Mouse (Mus musculus) spleen, embryonic (tissue): ENCODE results near the gene Tmem145.

Source experiments
- CTCF ChIA-PET: fragments of 350-600 bp; sonication (Branson Sonifier 250); formaldehyde crosslinking; loops from one replicate; lab custom pipeline; 2022; lab: Charles Lee

The Tmem145 gene

DNA sequence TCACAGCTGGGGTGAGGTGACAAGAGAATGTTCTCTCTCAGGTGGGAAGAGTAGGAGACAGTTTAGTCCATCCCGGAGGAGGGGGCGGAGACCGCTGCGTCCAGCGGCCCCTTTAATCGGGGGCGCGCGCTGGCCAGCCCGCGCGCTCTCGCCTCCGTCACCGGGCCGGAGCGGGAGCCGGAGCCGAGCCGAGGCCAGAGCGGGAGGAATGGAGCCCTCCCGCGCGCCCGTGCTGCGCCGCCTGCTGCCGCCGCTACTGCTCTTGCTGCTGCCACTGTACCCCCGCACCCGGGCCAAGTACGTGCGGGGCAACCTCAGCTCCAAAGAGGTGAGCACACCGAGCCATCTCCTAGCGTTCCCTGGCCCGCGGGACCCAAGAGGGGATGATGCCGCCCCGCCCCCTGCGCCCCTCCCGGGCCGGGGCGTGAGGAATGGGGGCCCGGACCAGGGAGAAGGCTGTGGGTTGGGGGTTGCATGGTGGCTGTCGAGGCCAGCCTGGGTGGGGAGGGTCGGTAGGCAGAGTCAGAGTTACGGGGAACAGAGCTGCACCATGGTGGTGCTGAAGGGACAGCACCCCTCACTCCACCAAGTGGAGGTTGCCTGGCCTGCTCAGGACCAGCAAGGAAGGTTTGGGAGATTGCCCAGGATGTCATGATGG lies at the start of gene Tmem145:
TSS of gene Tmem145 (plus strand) at position 151 of the 658 bp plus-strand sequence.
- CTCF ChIA-PET = interaction anchor here (0.6 kb wide), 1 partner anchor 40 kb away, joined by 5 read pairs; no protein-coding TSS in a partner anchor

DNA sequence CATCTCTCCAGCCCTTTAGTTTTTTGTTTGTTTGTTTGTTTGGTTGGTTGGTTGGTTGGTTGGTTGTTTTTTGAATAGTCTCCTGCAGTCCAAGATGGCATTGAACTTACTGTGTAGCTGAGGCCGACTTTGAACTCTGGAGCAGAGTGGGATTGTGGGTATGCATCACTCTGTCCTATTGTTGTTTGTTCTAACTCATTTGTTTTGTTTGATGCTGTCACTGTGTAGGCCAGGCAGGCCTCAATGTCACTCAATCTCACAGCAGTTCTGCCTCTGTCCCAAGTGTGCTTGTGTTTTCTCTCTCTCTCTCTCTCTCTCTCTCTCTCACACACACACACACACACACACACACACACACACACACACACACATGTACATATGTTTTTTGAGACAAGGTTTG lies 44.0 kb upstream of the Tmem145 start:
- CTCF ChIA-PET = interaction anchor here (0.7 kb wide), 1 partner anchor 85 kb away, joined by 4 read pairs; no protein-coding TSS in a partner anchor

DNA sequence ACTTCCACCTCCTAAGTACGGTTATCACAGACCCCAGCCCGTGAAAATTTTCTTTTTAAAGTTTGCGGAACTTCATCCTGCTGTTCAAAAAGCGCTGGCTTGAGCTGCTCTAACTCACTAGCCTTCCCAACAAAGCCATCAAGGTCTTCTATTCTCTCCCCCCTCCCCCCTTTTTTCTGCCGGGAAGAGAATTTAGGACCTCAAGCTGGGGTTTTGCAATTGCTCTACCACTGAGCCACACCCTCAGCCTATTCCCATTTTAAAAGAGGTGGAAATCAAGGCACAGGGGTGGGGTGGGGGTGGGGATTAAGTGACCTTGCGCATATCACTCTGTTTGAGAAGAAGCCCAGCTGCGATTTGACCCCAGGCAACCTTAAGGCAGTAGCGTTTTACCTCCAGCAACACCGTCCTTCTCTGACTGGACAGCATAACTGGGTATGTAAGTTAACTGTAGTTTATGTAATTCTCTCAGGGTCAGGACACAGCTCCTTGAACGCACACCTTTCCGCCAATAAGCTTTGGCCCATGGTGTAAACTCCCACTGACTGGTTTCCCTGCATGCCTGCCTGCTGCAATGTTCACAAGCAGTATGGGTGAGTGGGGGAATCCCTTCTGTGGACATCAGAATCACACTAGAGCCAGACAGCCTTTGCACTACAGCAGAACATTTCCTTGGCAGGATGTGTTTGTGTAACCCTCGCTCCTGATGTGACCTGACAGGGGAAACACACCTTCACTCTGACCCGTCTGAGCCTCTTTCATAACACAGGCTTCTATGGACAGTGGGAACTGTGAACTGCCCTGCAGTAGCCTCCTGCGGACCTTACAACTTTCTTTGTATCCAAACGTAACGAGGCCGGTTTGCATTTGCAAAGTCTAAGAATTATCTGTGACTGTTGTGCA lies 41.7 kb upstream of the Tmem145 start:
- CTCF ChIA-PET = interaction anchor here (0.6 to 0.7 kb wide), 2 partner anchors 139 to 388 kb away, joined by 4 read pairs; no protein-coding TSS in a partner anchor

DNA sequence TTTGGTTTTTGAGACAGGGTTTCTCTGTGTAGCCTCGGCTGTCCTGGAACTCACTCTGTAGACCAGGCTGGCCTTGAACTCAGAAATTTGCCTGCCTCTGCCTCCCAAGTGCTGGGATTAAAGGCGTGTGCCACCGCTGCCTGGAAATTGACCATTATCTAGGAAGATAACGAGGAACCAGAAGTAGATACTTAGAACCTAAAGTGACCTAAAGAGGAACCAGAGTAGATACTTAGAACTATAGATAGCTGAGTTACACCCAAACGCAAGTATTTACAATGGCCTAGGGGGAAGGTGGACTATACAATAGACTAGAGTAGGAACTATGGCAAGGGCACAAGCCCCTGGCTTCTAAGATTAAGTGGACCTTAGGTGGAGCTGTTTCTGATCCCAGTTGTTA lies 40.2 kb upstream of the Tmem145 start:
- CTCF ChIA-PET = interaction anchor here (0.6 kb wide), 1 partner anchor 24 kb away, joined by 3 read pairs; no protein-coding TSS in a partner anchor

DNA sequence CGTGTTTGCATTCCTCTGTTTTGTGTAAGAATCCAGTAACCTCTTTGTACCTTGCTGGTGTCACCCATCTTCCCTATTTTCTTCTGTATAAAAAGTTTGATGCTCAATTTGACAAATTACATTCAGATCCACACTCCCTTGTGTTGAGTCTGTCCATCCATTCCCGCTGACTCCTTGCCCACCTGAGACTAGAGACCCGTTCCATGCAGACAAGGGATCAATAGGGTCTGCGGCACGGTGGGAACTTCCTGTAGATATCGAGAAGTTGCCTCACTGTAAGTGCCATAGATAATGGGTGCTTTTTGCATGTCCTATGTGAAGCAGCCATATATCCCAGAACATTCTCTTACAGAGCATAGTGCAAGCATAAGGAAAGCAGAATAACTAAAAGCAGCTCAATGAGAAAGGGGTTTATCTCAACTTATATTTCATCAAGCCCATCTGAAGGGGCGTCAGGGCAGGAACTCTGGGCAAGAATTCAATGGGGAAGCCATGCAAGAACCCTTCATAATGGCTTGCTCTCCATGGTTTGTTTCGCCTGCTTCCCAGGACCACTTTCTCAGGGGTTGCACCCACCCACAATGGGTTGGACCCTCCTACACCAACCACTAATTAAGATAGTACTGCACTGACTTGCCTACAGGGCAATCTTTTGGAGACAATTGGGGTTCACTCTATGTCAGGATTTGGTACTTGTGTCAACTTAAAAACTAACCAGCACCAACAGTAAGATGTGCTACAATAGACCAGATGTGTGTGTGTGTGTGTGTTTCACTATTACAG lies 39.5 kb upstream of the Tmem145 start:
- CTCF ChIA-PET = no interaction called here

DNA sequence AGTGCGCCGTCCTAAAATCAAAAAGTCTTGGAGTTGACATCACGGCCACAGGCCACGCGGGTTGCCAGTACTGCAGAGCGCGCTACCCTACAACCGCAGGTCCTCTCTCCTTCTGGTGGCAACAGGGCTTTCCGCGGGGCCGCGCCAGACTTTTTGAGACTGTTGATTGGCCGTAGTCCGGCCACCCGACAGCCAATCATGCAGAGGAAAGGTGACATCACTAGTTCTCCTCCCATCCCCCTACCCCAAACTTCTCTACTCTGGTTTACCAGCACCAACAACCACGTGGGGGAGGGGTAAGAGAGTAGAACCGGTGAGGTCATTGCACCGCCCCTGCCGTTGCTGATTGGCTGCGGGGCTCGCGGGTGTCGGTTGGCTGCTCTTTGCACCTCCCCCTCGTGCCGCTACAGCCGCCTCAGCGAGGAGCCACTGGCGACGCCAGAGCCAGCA lies 38.6 kb upstream of the Tmem145 start, which contains the start of gene Cic:
TSS of gene Cic (plus strand) at position 404 of the 450 bp plus-strand sequence.
- CTCF ChIA-PET = no interaction called here

DNA sequence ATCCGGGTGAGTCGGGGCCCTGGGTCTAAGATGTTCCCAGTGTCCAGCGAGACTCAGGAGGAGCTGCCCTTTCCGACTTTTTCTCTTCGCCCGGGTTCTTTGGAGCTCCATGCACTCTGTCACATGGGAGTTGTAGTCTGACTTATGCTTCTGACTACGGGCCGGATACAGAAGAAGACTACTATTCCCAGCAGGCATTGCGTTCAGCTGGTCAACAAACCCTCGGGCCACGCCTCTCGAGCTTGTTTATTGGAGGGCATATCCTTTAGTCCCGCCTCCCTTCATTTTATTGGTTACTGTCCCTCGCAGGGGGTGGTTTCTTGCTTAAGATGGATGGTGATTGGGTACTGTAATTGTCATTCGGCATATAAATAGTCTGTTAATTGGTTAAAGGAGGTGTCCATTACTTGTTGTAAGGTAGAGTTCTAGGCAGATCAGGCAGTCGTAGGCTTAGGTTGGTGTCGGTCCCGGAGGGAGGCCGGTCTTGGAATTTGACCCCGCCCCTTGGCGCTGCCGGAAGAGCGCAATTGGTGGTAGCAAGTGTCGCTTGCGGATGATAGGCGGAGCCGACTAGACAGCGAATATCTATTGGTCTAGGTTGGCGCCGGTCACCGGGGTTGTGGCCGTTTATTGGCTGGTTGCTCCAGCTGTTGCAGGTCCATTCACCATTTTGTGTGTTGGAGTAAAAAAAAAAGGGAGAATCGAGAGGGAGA lies 38.0 kb upstream of the Tmem145 start:
- CTCF ChIA-PET = interaction anchor here (0.6 kb wide), 2 partner anchors 24 to 31 kb away, joined by 3 to 4 read pairs; no protein-coding TSS in a partner anchor

DNA sequence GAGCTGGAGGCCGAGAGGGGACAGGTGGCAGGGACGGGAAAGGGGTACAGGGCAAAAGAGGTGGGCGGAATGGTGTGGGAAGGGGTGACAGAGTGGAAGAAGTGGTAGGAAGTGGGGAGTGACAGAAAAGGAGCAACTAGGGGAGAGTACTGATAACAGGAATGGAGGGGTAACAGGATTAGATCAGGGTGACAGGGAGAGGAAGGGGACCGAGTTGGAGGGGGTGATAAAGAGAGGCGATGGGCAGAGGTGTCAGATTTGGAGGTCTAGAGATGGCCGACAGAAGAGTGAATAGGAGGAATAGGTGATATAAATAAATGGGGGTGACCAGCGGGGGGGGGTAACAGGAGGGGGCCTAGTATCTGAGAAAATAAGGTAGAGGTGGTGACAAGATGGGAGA lies 37.3 kb upstream of the Tmem145 start:
- CTCF ChIA-PET = interaction anchor here (0.6 kb wide), 1 partner anchor 24 kb away, joined by 3 read pairs; no protein-coding TSS in a partner anchor

DNA sequence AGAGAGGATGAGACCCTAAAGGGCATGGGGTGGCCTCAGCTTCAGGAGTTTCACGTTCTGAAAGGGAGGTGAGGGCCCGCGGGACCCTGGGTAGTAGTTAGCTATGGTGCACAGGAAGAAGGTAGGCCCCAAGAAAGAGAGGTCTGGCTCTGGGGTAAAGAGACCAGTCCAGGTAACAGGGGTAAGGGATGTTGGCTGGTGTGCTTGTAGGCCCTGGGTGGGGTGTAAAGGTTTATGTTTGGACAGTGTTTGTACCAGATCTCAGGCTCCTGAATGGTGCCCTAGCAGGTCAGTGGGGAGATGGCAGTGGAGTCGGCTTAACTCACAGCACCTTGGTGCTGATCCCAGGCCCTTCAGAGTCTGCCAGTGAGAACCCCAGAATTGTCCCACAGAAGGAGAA lies 36.9 kb upstream of the Tmem145 start:
- CTCF ChIA-PET = interaction anchor here (0.6 kb wide), 1 partner anchor 156 kb away, joined by 6 read pairs; no protein-coding TSS in a partner anchor

DNA sequence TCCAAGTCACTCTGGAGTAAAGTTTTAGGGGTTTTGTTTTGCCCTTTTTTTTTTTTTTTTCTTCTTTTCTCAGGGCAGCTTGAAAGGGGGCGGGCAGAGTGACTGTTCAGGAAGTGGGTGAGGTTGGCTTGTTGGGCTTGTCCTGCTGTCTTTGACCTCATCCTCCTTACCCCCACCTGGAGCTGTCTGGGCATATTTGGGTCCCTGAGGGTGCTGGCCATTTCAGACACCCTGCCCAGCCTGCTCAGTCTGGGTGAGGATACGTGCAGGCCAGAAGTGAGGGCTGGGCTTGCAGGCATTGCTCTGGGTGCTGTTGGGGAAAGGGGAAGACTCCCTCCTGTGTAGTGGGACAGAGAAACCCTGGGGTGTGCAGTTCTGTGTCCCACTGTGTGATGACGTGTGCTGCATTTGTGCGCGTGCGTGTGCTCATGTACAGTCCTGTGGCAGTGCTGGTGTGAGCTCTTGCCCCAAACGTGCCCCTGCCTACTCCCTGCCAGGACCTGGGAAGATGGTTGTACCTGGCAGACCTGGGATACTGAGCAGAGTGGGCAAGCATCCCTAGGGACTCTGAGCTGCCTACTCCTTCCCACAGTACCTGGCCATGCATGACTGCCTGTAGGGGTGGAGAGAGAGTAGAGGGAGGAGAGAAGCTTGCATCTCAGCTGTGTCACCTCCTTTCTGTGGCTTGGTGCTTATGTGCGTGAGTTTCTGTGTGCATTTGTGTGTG lies 36.2 kb upstream of the Tmem145 start:
- CTCF ChIA-PET = interaction anchor here (0.6 to 1.0 kb wide), 2 partner anchors 156 to 184 kb away, joined by 3 to 6 read pairs; no protein-coding TSS in a partner anchor

DNA sequence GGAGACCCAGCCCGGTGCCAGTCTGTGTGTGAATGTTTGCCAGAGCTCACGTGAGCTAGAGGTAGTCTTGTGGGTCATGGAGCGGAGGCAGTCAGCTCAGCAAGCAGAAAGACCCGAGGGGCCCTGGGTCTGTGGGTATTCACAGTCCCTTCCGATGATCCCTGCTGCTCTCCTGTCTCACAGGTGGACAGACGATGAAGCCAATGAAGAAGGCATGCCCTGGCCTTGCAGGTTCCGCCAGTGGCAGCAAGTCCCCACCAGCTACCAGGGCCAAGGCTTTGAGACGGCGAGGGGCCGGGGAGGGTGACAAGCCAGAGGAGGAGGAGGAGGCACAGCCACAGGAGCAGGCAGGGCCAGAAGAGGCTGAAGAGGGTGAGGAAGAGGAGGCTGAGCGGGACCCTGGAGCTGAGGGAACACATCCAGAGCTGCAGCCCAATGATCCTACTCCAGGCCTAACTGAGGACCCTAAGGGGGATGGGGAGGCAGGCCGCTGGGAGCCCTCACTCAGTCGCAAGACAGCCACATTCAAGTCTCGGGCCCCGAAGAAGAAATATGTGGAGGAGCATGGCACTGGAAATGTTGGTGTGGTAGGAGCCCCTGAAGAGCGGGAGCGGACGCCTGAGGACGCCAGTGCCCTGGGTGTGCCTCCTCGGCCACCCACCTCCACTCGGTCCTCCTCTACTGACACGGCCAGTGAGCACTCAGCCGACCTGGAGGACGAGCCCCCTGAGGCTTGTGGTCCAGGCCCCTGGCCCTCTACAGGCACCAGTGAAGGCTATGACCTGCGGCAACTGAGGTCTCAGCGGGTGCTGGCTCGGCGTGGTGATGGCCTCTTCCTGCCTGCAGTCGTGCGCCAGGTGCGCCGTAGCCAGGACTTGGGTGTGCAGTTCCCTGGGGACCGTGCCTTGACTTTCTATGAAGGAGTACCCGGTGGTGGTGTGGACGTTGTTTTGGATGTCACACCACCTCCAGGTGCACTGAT lies 35.0 kb upstream of the Tmem145 start:
- CTCF ChIA-PET = interaction anchor here (1.0 kb wide), 1 partner anchor 185 kb away, joined by 3 read pairs; no protein-coding TSS in a partner anchor

DNA sequence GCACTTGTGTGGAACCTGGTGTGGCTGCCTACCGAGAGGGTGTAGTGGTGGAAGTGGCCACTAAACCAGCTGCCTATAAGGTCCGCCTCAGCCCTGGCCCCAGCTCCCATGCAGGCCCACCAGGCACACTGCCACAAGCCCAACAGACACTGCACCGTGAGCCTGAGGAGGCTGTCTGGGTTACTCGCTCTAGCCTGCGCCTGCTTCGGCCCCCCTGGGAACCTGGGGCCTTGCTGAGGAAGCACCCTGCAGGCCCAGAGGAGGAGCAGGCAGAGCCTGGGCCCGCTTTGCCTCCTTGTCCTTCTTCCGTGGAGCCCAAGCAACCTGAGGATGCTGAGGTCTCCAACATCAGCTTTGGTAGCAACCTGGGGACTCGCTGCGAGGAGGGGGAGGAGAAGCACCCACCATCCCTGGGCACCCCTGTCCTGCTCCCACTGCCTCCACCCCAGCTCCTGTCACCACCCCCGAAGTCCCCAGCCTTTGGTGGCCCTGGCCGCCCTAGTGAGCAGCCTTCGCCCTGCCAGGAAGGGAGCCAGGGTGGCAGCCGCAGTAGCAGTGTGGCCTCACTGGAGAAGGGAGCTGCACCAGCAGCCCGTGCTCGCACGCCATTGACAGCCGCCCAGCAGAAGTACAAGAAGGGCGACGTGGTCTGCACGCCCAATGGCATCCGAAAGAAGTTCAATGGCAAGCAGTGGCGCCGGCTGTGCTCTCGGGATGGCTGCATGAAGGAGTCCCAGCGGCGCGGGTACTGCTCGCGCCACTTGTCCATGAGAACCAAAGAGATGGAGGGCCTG lies 34.1 kb upstream of the Tmem145 start:
- CTCF ChIA-PET = no interaction called here

DNA sequence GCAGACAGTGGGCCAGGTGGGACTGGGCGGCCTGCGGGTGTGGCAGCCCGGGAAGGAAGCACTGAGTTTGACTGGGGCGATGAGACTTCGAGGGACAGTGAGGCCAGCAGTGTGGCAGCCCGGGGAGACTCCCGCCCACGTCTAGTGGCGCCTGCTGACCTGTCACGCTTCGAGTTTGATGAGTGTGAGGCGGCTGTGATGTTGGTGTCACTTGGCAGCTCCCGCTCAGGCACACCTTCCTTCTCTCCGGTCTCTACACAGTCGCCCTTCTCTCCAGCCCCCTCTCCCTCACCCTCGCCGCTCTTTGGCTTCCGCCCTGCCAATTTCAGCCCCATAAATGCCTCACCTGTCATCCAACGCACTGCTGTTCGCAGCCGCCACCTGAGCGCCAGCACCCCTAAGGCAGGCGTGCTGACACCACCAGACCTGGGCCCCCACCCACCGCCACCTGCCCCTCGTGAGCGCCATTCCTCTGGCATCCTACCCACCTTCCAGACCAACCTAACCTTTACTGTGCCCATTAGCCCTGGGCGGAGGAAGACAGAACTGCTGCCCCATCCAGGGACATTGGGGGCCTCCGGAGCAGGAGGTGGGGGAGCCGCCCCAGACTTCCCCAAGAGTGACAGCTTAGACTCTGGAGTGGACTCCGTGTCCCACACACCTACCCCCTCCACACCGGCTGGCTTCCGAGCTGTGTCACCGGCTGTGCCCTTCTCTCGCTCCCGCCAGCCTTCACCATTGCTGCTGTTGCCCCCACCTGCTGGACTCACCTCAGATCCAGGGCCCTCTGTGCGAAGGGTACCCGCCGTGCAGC lies 33.3 kb upstream of the Tmem145 start:
- CTCF ChIA-PET = interaction anchor here (0.9 kb wide), 1 partner anchor 55 kb away, joined by 4 read pairs; no protein-coding TSS in a partner anchor

DNA sequence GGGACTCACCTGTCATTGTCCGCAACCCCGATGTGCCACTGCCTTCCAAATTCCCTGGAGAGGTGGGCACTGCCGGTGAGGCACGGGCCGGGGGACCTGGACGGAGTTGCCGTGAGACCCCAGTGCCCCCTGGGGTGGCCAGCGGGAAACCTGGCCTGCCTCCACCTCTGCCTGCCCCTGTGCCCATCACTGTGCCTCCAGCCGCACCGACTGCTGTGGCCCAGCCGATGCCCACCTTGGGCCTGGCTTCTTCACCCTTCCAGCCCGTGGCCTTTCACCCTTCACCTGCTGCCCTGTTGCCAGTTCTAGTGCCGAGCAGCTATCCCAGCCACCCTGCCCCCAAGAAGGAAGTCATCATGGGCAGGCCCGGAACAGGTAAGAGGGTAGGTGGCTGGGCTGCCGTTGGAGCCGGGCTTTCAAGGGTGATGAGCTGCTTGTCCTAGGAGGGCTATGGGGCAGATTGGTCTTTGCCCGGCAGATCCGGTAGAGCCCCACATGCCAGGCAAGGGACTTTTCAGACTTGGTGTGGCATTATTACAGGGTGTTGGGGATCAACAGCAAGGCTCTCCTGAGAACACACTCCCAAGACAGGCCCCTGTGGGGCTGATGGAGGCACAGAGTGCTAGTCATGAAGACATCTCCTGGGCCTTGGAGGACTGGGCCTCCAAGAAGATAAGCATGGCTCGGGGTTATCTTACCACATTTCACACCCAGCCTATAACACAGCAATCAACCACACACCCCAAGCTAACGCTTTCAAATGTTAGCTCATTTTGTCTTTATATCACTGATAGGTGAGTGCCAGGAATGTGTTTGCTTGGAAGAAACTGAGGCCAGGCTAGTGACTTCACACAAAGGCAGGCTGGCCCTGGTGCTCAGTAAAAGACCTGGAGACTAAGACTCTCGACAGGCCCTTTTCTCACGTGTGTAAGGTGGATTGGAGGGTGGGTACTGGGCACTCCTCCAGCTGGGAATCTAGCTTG lies 32.4 kb upstream of the Tmem145 start:
- CTCF ChIA-PET = interaction anchor here (0.9 to 1.0 kb wide), 2 partner anchors 21 to 56 kb away, joined by 4 read pairs; no protein-coding TSS in a partner anchor

DNA sequence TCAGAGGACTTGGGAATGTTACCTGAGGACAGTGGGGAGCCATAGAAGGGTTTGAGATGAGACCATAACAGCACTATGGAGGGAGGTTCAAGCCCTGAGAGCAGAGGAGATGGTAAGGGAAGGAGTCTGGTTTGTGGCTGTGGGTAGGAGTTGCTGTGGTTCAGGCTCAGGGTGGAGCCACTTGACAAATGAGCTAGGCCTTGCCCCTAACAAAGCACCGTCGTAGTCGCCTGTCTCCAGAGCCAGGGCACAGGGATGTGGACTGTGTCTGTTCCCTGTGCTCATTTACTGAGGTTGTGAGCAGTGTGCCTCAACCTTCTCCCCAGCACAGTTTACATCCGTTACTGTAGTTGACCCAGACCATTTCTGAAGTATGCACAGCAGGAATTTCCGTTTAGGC lies 31.3 kb upstream of the Tmem145 start:
- CTCF ChIA-PET = no interaction called here
